Mouse (Mus musculus): Measurements from ENCODE around the gene Olfr279.

DNA sequence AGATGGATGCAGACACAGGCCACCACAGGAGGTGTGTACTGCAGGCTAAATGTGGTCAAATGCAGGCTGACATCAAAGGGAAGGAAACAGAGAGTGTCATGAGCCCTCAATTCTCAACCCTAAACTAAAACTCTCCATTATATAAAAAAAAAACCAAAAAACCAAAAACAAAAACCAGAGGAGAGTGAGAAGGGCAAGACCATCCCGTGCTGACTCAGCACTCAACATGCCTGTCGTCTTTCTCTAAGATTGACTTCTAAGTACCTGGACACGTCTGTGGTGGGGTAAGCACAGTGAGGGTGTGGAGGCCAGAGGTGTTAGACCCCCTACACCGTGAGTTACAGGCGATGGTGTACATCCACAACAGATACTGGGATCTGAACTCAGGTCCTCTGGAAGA, 54.6 kb downstream of the Olfr279 start:
- TF ChIP-seq CTCF (IDR thresholded peaks at IDR 0.05; ENCODE audit: low read depth, low read length): no peak
- no peak for TF ChIP-seq POLR2A (IDR thresholded peaks at IDR 0.05; ENCODE audit: borderline replicate concordance, low read depth, low read length)
